Mouse (Mus musculus) spleen, postnatal 0 days (tissue): ENCODE measurements around the gene Ctcfl. TPM values are rescaled to one million over a fixed set of nuclear protein-coding genes. Genes with fewer than 3 reads are reported as not detected.

Experiments used
- polyA plus RNA-seq: library from polyadenylated mRNA; unstranded; fragments of >200 nt; fragmentation: Nextera tagmentation; extraction: Ambion mirVana; gene quantifications from 2 replicates; pipeline ENCODE4 v1.2.1, GENCODE M21; 2015

The Ctcfl gene
- polyA plus RNA-seq: 0.06 and 0.07 TPM in 2 replicates

DNA sequence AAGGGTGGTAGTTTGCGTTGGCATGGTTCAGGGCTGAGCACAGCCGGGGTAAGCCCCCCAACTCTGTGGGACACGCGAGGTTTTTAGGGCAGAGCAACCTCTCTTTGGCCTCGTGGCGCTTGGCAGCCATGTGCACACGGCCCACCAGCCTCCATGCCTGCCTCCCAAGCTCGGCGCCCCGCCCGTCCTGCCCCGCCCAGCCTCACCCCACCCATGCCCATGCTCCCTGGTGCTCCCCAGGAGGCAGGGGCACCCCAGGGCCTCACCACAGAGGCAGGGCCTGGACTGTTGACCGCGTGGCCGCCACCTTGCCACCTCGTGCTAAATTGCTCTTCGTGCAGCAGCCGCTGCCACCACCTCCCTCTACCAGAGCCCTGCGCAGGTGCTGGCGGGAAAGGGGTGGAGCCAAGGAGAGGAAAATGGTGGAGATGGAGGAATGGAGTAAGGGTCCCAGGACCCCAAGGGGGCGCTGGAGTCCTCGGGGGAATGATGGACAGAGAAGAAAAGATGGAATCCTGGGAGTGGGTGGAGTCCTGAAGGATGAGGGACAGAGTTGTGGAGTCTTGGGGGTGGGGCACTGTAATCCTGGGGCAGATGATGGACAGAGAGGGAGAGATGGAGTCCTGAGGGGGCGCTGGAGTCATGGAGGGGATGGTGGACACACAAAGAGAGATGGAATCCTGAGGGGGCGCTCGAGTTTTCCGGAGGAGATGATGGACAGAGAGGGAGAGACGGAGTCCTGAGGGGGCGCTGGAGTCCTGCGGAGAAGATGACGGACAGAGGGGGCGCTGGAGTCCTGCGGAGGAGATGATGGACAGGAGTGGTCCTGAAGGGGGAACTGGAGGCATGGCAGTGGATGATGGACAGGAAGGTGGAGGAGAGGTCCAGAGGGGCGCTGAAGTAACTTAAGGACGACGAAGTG lies at the start of gene Ctcfl:
Gene Ctcfl (minus strand): TSS at position 503 of the 922 bp plus-strand sequence.

DNA sequence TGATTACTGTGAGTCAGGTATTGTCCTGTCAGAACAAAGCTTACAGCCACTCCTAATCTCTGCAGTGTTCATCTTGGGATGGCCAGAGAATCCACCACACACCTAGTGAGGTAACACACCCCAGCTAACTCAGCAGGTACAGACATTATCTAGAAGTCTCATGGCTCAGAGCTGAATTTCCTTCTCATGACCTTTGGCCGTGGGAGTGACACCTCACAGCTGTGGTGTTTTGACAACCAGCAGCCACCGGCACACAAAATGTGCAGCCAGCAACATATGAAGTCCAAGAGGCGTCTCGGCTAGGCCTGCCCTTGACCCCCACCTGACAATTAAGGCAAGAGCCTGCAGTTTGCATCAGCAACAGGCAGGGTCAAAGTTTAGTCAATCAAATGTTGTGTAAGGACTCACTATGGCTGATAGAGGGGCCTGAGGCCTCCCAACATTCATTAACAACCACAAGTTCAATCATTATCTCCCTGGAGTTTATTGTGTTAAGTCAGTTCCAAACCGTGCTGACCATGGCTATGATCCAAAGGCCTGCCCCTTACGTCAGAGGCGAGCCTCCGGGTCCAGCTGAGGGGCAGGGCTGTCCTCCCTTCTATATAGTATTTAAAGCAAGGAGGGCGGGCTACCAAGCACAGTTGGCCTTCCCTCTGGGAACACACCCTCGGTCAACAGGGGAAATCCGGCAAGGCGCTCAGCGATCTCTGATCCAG lies 33.3 kb upstream of the Ctcfl start, which contains the start of gene Pck1:
Gene Pck1 (plus strand): TSS at position 613 of the 716 bp plus-strand sequence.

Other genes with a start within 250 kb of the Ctcfl start
- gene Bmp7, start 179.2 kb downstream of the Ctcfl start, polyA plus RNA-seq: 0.19 and 0.47 TPM in 2 replicates
- 0.10 and 0.28 TPM in 2 replicates for gene Spo11, start 141.8 kb downstream of the Ctcfl start, polyA plus RNA-seq
- gene Rae1, start 119.4 kb downstream of the Ctcfl start, polyA plus RNA-seq: 91.4 and 93.1 TPM in 2 replicates
- gene Rbm38, start 99.0 kb downstream of the Ctcfl start, polyA plus RNA-seq: 225 and 250 TPM in 2 replicates
- gene Pck1, start 33.5 kb upstream of the Ctcfl start, polyA plus RNA-seq: 0.08 and 0.13 TPM in 2 replicates
- 2.9 and 6.3 TPM in 2 replicates for gene Zbp1, start 99.4 kb upstream of the Ctcfl start, polyA plus RNA-seq
- 2.7 and 2.8 TPM in 2 replicates for gene Pmepa1, start 157.0 kb upstream of the Ctcfl start, polyA plus RNA-seq